Mouse (Mus musculus) MEL (cell line): ENCODE measurements around the gene Fbln5.

Source experiments
- CTCF ChIP-seq, 3 experiments: IDR thresholded peaks in 2 of 3; conservative IDR thresholded peaks in 1 of 3; 2 replicates each; pipeline ENCODE4 v1.5.1; 2011 to 2012; ENCODE audit warnings: low read length in 3 of 3, low read depth in 2 of 3, mild to moderate bottlenecking in 2 of 3, improper control_type of control experiment in 1 of 3, inconsistent platforms in 1 of 3, mixed read lengths in 1 of 3, moderate library complexity in 1 of 3; ENCODE audit not compliant: control insufficient read depth in 1 of 3, insufficient read depth in 1 of 3, poor library complexity in 1 of 3, severe bottlenecking in 1 of 3
- HCFC1 ChIP-seq: IDR thresholded peaks from 2 replicates; pipeline ENCODE4 v1.6.1; 2012; ENCODE audit warnings: low read depth, mild to moderate bottlenecking, inconsistent platforms, low read length, improper control_type of control experiment, moderate library complexity
- POLR2AphosphoS2 ChIP-seq: IDR thresholded peaks from 2 replicates; pipeline ENCODE4 v1.6.1; 2011; ENCODE audit warnings: low read length, improper control_type of control experiment
- RAD21 ChIP-seq: IDR thresholded peaks from 2 replicates; pipeline ENCODE4 v1.6.1; 2011; ENCODE audit warnings: mild to moderate bottlenecking, low read depth, low read length, improper control_type of control experiment

- TF ChIP-seq POLR2AphosphoS2, result no peak
- no peak for TF ChIP-seq HCFC1
- no peak for TF ChIP-seq RAD21
- no peak for TF ChIP-seq CTCF (IDR thresholded peaks at IDR 0.05 in 2 of 3, conservative IDR thresholded peaks at IDR 0.05 in 1 of 3; ENCODE audit: control insufficient read depth in 1 of 3, insufficient read depth in 1 of 3, low read depth in 2 of 3, low read length in 3 of 3, poor library complexity in 1 of 3, severe bottlenecking in 1 of 3)
Observed at GRCm38 (mm10) chr12:101789767-101790166, 29.1 kb downstream of the Fbln5 start.
